Mouse (Mus musculus): ENCODE data around the gene Zfp710. TPM values are rescaled to one million over a fixed set of nuclear protein-coding genes. Genes with fewer than 3 reads are reported as not detected.

Gene Zfp710
- polyA plus RNA-seq, 1 experiment from 2014 or later: 21.5 TPM

- Histone ChIP-seq H3K9me3 (no peaks in the 10 kb centered on the region), H3K27ac (replicated peaks) (no peak overlapping the region), H3K4me3 (no peak overlapping the region), H3K27me3 (replicated peaks; ENCODE audit: low read depth, poor library complexity, severe bottlenecking) (no peaks in the 10 kb centered on the region), H3K4me1 (no peaks in the 10 kb centered on the region), H3K36me3 (replicated peaks) (no peaks in the 10 kb centered on the region)
- DNase-seq (ENCODE audit: low spot score): no peak
- 81% methylated on average over 21 of the region's 21 CpGs for WGBS
Observed at GRCm38 (mm10) chr7:80014826-80015755, 9.5 kb upstream of the Zfp710 start.

GRCm38 (mm10) chr7:80018506-80019452, 5.8 kb upstream of the Zfp710 start:
- no peaks in the 10 kb centered on the region for H3K27me3 ChIP-seq (replicated peaks; ENCODE audit: low read depth, poor library complexity, severe bottlenecking)
- no peaks in the 10 kb centered on the region for H3K36me3 ChIP-seq (replicated peaks)
- peaks cover under 1% of the 10 kb centered on the region; the same call in 1 of the 2 replicates for H3K4me1 ChIP-seq
- H3K27ac ChIP-seq (replicated peaks): no peak overlapping the region
- WGBS: 88% methylated on average over 16 of the region's 17 CpGs
- no peak for DNase-seq (ENCODE audit: low spot score)
- no peaks in the 10 kb centered on the region for H3K9me3 ChIP-seq
- H3K4me3 ChIP-seq: no peak overlapping the region

GRCm38 (mm10) chr7:80023621-80024435, 786 bp upstream of the Zfp710 start:
- peak overlapping the region; percentile 92 for H3K4me3 ChIP-seq
- peak overlapping the region; percentile 98 for H3K27ac ChIP-seq (replicated peaks)
- DNase-seq (ENCODE audit: low spot score): peak; percentile 39

GRCm38 (mm10) chr7:80025391-80026117, 940 bp downstream of the Zfp710 start:
- WGBS: under 1% methylated on average over 28 of the region's 28 CpGs
- H3K9me3 ChIP-seq: no peaks in the 10 kb centered on the region
- H3K4me1 ChIP-seq: peaks cover 46% of the 10 kb centered on the region
- no peaks in the 10 kb centered on the region for H3K27me3 ChIP-seq (replicated peaks; ENCODE audit: low read depth, poor library complexity, severe bottlenecking)
- peak overlapping the region; percentile 98 for H3K27ac ChIP-seq (replicated peaks)
- no peak for DNase-seq (ENCODE audit: low spot score)
- peak overlapping the region; percentile 92 for H3K4me3 ChIP-seq
- H3K36me3 ChIP-seq (replicated peaks): peaks cover 8% of the 10 kb centered on the region

More at GRCm38 (mm10) chr7:80023621-80024435, 786 bp upstream of the Zfp710 start:
- Histone ChIP-seq H3K27me3 (replicated peaks; ENCODE audit: low read depth, poor library complexity, severe bottlenecking) (no peaks in the 10 kb centered on the region), H3K36me3 (replicated peaks) (no peaks in the 10 kb centered on the region), H3K9me3 (no peaks in the 10 kb centered on the region), H3K4me1 (peaks cover 33% of the 10 kb centered on the region)
- 65% methylated on average over 5 of the region's 5 CpGs for WGBS

- H3K9me3 ChIP-seq: no peaks in the 10 kb centered on the region
- H3K4me3 ChIP-seq: peak overlapping the region; percentile 92
- peak overlapping the region; percentile 98 for H3K27ac ChIP-seq (replicated peaks)
- peaks cover 48% of the 10 kb centered on the region for H3K4me1 ChIP-seq
- no peaks in the 10 kb centered on the region for H3K27me3 ChIP-seq (replicated peaks; ENCODE audit: low read depth, poor library complexity, severe bottlenecking)
- peaks cover 14% of the 10 kb centered on the region for H3K36me3 ChIP-seq (replicated peaks)
- 1% methylated on average over 59 of the region's 59 CpGs for WGBS
- peak; percentile 82 for DNase-seq (ENCODE audit: low spot score)
Observed at GRCm38 (mm10) chr7:80026118-80026989, 1.7 kb downstream of the Zfp710 start.

- WGBS: under 1% methylated on average over 71 of the region's 71 CpGs
- H3K36me3 ChIP-seq (replicated peaks): peaks cover 14% of the 10 kb centered on the region
- peak; percentile 79 for DNase-seq (ENCODE audit: low spot score)
- H3K27me3 ChIP-seq (replicated peaks; ENCODE audit: low read depth, poor library complexity, severe bottlenecking): no peaks in the 10 kb centered on the region
- no peaks in the 10 kb centered on the region for H3K9me3 ChIP-seq
- H3K27ac ChIP-seq (replicated peaks): peak overlapping the region; percentile 98
- peaks cover 56% of the 10 kb centered on the region for H3K4me1 ChIP-seq
- peak overlapping the region; percentile 92 for H3K4me3 ChIP-seq
Observed at GRCm38 (mm10) chr7:80026990-80027635, 2.5 kb downstream of the Zfp710 start.

- peaks cover 14% of the 10 kb centered on the region for H3K36me3 ChIP-seq (replicated peaks)
- DNase-seq (ENCODE audit: low spot score): peak; percentile 49
- WGBS: 6% methylated on average over 23 of the region's 23 CpGs
- peak overlapping the region; percentile 98 for H3K27ac ChIP-seq (replicated peaks)
- peak overlapping the region; percentile 92 for H3K4me3 ChIP-seq
- H3K9me3 ChIP-seq: no peaks in the 10 kb centered on the region
- H3K4me1 ChIP-seq: peaks cover 63% of the 10 kb centered on the region
- H3K27me3 ChIP-seq (replicated peaks; ENCODE audit: low read depth, poor library complexity, severe bottlenecking): no peaks in the 10 kb centered on the region
Observed at GRCm38 (mm10) chr7:80027636-80028417, 3.2 kb downstream of the Zfp710 start.

- peak overlapping the region; percentile 92 for H3K4me3 ChIP-seq
- H3K9me3 ChIP-seq: no peaks in the 10 kb centered on the region
- peaks cover 14% of the 10 kb centered on the region for H3K36me3 ChIP-seq (replicated peaks)
- no peak for DNase-seq (ENCODE audit: low spot score)
- no peak overlapping the region for H3K27ac ChIP-seq (replicated peaks)
- 37% methylated on average over 3 of the region's 3 CpGs for WGBS
- peaks cover 68% of the 10 kb centered on the region for H3K4me1 ChIP-seq
- H3K27me3 ChIP-seq (replicated peaks; ENCODE audit: low read depth, poor library complexity, severe bottlenecking): no peaks in the 10 kb centered on the region
Observed at GRCm38 (mm10) chr7:80028418-80028720, 3.8 kb downstream of the Zfp710 start.

- H3K4me1 ChIP-seq: peaks cover 70% of the 10 kb centered on the region
Observed at GRCm38 (mm10) chr7:80030009-80030408, 5.4 kb downstream of the Zfp710 start.

GRCm38 (mm10) chr7:80030486-80030885, 5.9 kb downstream of the Zfp710 start:
- 88% methylated on average over 8 of the region's 8 CpGs for WGBS
- no peaks in the 10 kb centered on the region for H3K9me3 ChIP-seq
- H3K27ac ChIP-seq (replicated peaks): no peak overlapping the region
- H3K4me3 ChIP-seq: no peak overlapping the region
- no peak for DNase-seq (ENCODE audit: low spot score)
- no peaks in the 10 kb centered on the region for H3K27me3 ChIP-seq (replicated peaks; ENCODE audit: low read depth, poor library complexity, severe bottlenecking)
- peaks cover 14% of the 10 kb centered on the region for H3K36me3 ChIP-seq (replicated peaks)
- peaks cover 70% of the 10 kb centered on the region for H3K4me1 ChIP-seq

More at GRCm38 (mm10) chr7:80030009-80030408, 5.4 kb downstream of the Zfp710 start:
- Histone ChIP-seq H3K27ac (replicated peaks) (no peak overlapping the region), H3K9me3 (no peaks in the 10 kb centered on the region), H3K27me3 (replicated peaks; ENCODE audit: low read depth, poor library complexity, severe bottlenecking) (no peaks in the 10 kb centered on the region), H3K4me3 (no peak overlapping the region), H3K36me3 (replicated peaks) (peaks cover 14% of the 10 kb centered on the region)
- no peak for DNase-seq (ENCODE audit: low spot score)

All from embryonic facial prominence, embryonic 10.5 days (tissue).